Mouse (Mus musculus) liver, embryonic 12.5 days (tissue): ENCODE measurements at regions not wholly inside any gene's neighbourhood (a gene's known extent, or its start where the extent isn't known, plus 50 kb on each side); places are given as distances from the start of the nearest gene placed in this dataset.

ENCODE experiments used
- ATAC-seq: fragments of 200-750 bp; cut with Nextera tagmentation; 2 replicates; pipeline ENCODE4 v1.8.0; 2017; ENCODE audit warnings: moderate number of reproducible peaks, mild to moderate bottlenecking, moderate library complexity
- H3K27ac ChIP-seq: fragments of 300-500 bp; sonication (generic); 2 replicates; pipeline ENCODE4 v1.5.1; 2016; ENCODE audit warnings: mild to moderate bottlenecking
- H3K27me3 ChIP-seq: fragments of 300-500 bp; sonication (generic); replicated peaks from 2 replicates; pipeline ENCODE4 v1.6.1; 2016; ENCODE audit warnings: mild to moderate bottlenecking, moderate library complexity
- H3K36me3 ChIP-seq: fragments of 300-500 bp; sonication (generic); 2 replicates; pipeline ENCODE4 v1.6.1; 2016; ENCODE audit warnings: mild to moderate bottlenecking, moderate library complexity
- H3K4me1 ChIP-seq: fragments of 300-500 bp; sonication (generic); 2 replicates; pipeline ENCODE4 v1.6.1; 2016
- H3K4me2 ChIP-seq: fragments of 300-500 bp; sonication (generic); 2 replicates; pipeline ENCODE4 v1.6.1; 2016; ENCODE audit warnings: mild to moderate bottlenecking, moderate library complexity
- H3K4me3 ChIP-seq: fragments of 300-500 bp; sonication (generic); 2 replicates; pipeline ENCODE4 v1.5.1; 2016; ENCODE audit warnings: mild to moderate bottlenecking, moderate library complexity
- H3K9ac ChIP-seq: fragments of 300-500 bp; sonication (generic); 2 replicates; pipeline ENCODE4 v1.6.1; 2016; ENCODE audit warnings: mild to moderate bottlenecking, moderate library complexity
- H3K9me3 ChIP-seq: fragments of 300-500 bp; sonication (generic); replicated peaks from 2 replicates; pipeline ENCODE4 v1.6.1; 2016; ENCODE audit warnings: mild to moderate bottlenecking, moderate library complexity
- WGBS: fragments of 180-500 bp; shearing (Covaris S2); methylation state at CpG from one replicate; pipeline ENCODE4 v1.1.7; 2016; ENCODE audit not compliant: insufficient replicate concordance; 5-methylcytosine and 5-hydroxymethylcytosine counted together

GRCm38 (mm10) chr2:114796630-114797290 lies 142.0 kb upstream of the Dph6 start:
- Histone ChIP-seq H3K9me3 (no peaks in the 10 kb centered on the region), H3K36me3 (no peaks in the 10 kb centered on the region), H3K4me3 (no peak overlapping the region), H3K27me3 (no peaks in the 10 kb centered on the region), H3K9ac (no peak overlapping the region), H3K27ac (no peak overlapping the region), H3K4me1 (no peaks in the 10 kb centered on the region), H3K4me2 (no peak overlapping the region)
- 74% methylated on average over 6 of the region's 6 CpGs for WGBS
- ATAC-seq = no peak

GRCm38 (mm10) chr2:114797291-114797650 lies 142.5 kb upstream of the Dph6 start:
- Histone ChIP-seq H3K4me2 (no peak overlapping the region), H3K36me3 (no peaks in the 10 kb centered on the region), H3K27me3 (no peaks in the 10 kb centered on the region), H3K9me3 (no peaks in the 10 kb centered on the region), H3K4me1 (no peaks in the 10 kb centered on the region), H3K4me3 (no peak overlapping the region), H3K27ac (no peak overlapping the region), H3K9ac (no peak overlapping the region)
- WGBS = 8% methylated on average over 1 of the region's 1 CpGs
- ATAC-seq = no peak

DNA sequence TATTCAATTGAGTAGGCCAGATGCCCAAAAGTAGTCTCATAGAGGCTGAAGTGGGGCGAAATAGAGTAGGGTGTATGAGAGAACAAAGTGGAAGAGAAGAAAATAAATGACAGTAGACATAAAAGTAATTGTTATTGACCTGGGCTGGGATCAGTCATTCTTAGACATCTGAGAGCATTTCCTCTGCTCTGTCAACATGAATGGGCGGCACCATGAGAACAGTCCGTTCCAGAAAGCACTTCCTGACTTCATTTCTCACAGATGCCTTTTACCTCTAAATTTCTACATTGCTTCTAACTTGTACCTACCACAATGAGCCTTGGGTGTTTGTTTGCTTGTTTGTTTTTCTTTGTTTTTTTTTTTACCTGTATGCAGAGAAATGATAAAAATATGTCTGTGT lies 148.5 kb upstream of the Dph6 start:
- WGBS = 61% methylated on average over 3 of the region's 3 CpGs

GRCm38 (mm10) chr2:114803928-114804327 lies 149.2 kb upstream of the Dph6 start:
- H3K36me3 ChIP-seq = no peaks in the 10 kb centered on the region
- H3K9me3 ChIP-seq = no peaks in the 10 kb centered on the region
- H3K4me1 ChIP-seq = no peaks in the 10 kb centered on the region
- no peak for ATAC-seq
- H3K4me3 ChIP-seq = no peak overlapping the region
- no peak overlapping the region for H3K4me2 ChIP-seq
- H3K9ac ChIP-seq = no peak overlapping the region
- no peaks in the 10 kb centered on the region for H3K27me3 ChIP-seq
- H3K27ac ChIP-seq = no peak overlapping the region
- WGBS = 32% methylated on average over 3 of the region's 3 CpGs

More for the DNA sequence above, 148.5 kb upstream of the Dph6 start:
- Histone ChIP-seq H3K9ac (no peak overlapping the region), H3K27me3 (no peaks in the 10 kb centered on the region), H3K4me2 (no peak overlapping the region), H3K9me3 (no peaks in the 10 kb centered on the region), H3K4me3 (no peak overlapping the region), H3K36me3 (no peaks in the 10 kb centered on the region), H3K4me1 (no peaks in the 10 kb centered on the region), H3K27ac (no peak overlapping the region)
- no peak for ATAC-seq

DNA sequence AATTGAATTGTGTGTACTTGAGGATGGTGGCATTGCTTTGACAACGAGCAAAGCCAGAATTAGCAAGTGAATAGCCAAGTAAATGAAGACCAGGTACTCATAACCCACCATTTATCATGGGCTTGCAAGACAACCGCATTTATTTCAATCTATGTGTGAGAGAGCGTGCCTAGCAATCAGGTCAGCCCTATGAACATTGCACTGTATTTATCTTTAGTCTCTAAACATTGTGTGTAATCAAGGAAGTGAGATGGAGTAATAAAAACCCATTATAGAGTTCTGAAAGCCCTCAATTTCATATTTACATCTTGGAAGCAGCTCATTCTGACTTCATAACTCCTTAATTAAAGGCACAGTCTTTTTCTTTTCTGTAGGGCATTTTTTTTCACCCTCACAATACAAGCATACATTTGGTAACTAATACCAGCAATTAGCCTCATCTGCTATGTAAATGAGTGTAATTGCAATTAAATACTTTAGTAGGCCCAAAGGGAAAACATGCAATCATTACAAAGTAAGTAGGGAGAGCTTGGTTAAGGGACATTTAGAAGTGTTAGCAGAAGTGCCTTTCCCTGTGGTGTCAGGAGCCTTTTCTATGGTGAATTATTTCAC lies 150.8 kb upstream of the Dph6 start:
- no peak for ATAC-seq
- no peak overlapping the region for H3K9ac ChIP-seq
- no peaks in the 10 kb centered on the region for H3K36me3 ChIP-seq
- H3K9me3 ChIP-seq = no peaks in the 10 kb centered on the region
- H3K4me2 ChIP-seq = no peak overlapping the region
- no peak overlapping the region for H3K27ac ChIP-seq
- H3K27me3 ChIP-seq = no peaks in the 10 kb centered on the region
- WGBS = 55% methylated on average over 3 of the region's 3 CpGs
- H3K4me1 ChIP-seq = no peaks in the 10 kb centered on the region
- no peak overlapping the region for H3K4me3 ChIP-seq

DNA sequence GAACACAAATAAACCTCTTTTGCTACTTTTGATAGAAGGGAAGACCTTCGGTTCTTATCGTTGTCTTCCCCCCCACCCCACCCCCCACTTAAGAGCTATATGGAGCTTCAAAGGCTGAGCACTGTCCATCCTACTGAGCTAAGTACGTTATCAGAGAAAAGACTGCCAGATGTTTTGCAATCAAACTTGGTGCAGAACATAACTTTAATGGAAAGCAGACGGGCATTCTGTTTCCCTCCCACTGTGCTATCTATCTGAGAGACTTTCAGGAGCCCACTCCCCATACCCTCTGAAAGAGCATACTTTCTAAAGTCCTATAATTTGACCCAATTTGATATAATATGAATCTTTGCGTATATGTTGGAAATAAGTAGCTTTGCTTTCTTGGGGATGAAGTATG lies 153.3 kb upstream of the Dph6 start:
- no peak overlapping the region for H3K9ac ChIP-seq
- no peaks in the 10 kb centered on the region for H3K27me3 ChIP-seq
- H3K4me3 ChIP-seq = no peak overlapping the region
- WGBS = 48% methylated on average over 5 of the region's 5 CpGs
- H3K27ac ChIP-seq = no peak overlapping the region
- H3K4me1 ChIP-seq = no peaks in the 10 kb centered on the region
- no peak overlapping the region for H3K4me2 ChIP-seq
- no peaks in the 10 kb centered on the region for H3K9me3 ChIP-seq
- no peaks in the 10 kb centered on the region for H3K36me3 ChIP-seq
- ATAC-seq = no peak

DNA sequence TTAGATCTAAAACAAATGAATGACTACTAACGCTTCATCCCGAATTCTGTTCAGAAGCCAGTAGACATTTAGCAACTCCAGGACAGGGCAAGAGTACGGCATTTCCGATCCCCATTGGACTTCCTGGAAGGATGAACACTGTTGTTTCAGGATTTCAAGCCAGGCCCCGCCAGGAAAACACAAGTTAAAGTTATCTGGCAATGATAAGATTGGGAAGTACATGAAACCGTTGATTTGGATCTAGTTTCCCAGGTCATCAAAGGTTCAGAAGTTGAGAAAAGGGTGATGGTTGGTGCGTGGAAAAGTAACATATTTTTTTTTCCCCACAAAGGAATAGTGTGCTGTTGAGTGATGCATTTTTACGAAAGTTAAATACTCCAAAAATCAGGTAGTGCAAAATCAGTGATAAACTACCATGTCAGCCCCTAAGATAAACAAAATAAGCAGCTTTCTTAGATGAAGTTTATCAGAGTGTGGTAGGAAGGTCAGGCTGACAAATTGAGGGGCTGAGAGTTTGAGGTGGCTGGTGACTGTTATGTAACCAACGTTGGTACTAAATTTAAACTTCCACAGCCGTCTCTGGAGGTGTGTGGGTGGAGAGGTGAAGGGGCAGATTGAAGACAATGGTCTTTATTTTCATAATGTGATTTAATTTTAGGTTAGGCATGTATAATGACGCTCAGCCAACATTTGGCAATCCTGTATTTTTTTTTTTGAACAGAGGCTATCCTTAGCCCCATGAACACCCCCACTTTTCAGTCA lies 157.6 kb upstream of the Dph6 start:
- no peaks in the 10 kb centered on the region for H3K36me3 ChIP-seq
- 55% methylated on average over 11 of the region's 11 CpGs for WGBS
- no peaks in the 10 kb centered on the region for H3K9me3 ChIP-seq
- no peak overlapping the region for H3K4me3 ChIP-seq
- H3K4me1 ChIP-seq = no peaks in the 10 kb centered on the region
- no peak overlapping the region for H3K9ac ChIP-seq
- no peak for ATAC-seq
- H3K4me2 ChIP-seq = no peak overlapping the region
- no peak overlapping the region for H3K27ac ChIP-seq
- no peaks in the 10 kb centered on the region for H3K27me3 ChIP-seq

DNA sequence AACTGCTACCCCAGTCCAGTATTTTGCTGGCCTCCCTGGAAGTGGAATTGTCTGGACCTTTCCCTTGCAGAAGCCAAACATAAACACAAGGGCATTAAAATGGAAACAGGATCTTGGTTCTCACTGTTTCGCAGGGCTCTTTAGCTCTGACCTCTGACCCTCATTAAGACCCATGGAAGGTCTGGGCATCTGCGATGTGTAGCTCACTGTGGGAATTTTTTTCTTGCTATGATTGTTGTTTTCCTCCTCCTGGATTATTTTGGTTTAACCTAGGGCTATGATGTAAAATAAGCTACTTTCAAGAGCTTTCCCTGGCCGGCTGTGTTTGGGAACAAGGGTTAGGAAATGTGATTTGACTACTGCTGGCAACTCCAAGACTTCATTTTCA lies 158.1 kb upstream of the Dph6 start:
- no peaks in the 10 kb centered on the region for H3K27me3 ChIP-seq
- no peak overlapping the region for H3K9ac ChIP-seq
- no peak overlapping the region for H3K27ac ChIP-seq
- WGBS = 59% methylated on average over 3 of the region's 3 CpGs
- H3K36me3 ChIP-seq = no peaks in the 10 kb centered on the region
- H3K4me1 ChIP-seq = no peaks in the 10 kb centered on the region
- no peak overlapping the region for H3K4me3 ChIP-seq
- no peak overlapping the region for H3K4me2 ChIP-seq
- no peaks in the 10 kb centered on the region for H3K9me3 ChIP-seq
- no peak for ATAC-seq

- Histone ChIP-seq H3K4me3 (no peak overlapping the region), H3K27me3 (no peaks in the 10 kb centered on the region), H3K9ac (no peak overlapping the region), H3K9me3 (no peaks in the 10 kb centered on the region), H3K4me1 (no peaks in the 10 kb centered on the region), H3K27ac (no peak overlapping the region), H3K4me2 (no peak overlapping the region), H3K36me3 (no peaks in the 10 kb centered on the region)
- no peak for ATAC-seq
- 46% methylated on average over 3 of the region's 3 CpGs for WGBS
Measured at GRCm38 (mm10) chr2:114822657-114823056, 167.9 kb upstream of the Dph6 start.

GRCm38 (mm10) chr2:114828192-114828591 lies 173.4 kb upstream of the Dph6 start:
- no peak for ATAC-seq
- no peaks in the 10 kb centered on the region for H3K9me3 ChIP-seq
- no peaks in the 10 kb centered on the region for H3K27me3 ChIP-seq
- H3K4me1 ChIP-seq = no peaks in the 10 kb centered on the region
- H3K36me3 ChIP-seq = no peaks in the 10 kb centered on the region
- H3K4me2 ChIP-seq = no peak overlapping the region
- WGBS = 66% methylated on average over 6 of the region's 6 CpGs
- H3K9ac ChIP-seq = no peak overlapping the region
- no peak overlapping the region for H3K4me3 ChIP-seq
- no peak overlapping the region for H3K27ac ChIP-seq

DNA sequence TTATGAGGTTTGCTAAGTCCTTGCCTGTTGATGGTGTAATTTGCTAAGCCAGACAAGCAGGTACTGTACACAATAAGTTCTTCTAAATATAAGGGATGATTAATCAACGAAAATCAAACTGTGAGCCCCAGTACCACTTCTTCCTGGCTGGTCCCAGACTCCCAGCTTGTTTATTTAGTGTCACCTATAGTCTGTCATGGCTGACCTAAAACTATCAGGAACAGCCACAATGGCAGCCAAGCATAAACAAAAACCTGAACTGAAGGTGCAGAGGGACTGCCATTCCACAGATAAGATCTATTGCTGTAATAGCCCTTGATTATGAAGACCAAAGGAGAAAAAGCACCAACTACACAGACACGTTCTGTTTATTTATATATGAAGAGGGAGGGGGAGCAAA lies 180.9 kb upstream of the Dph6 start:
- H3K4me2 ChIP-seq = no peak overlapping the region

GRCm38 (mm10) chr2:114843696-114844388 lies 189.1 kb upstream of the Dph6 start:
- no peak overlapping the region for H3K4me2 ChIP-seq
- no peak overlapping the region for H3K27ac ChIP-seq
- no peak overlapping the region for H3K4me3 ChIP-seq
- no peaks in the 10 kb centered on the region for H3K36me3 ChIP-seq
- ATAC-seq = no peak
- no peak overlapping the region for H3K9ac ChIP-seq
- H3K4me1 ChIP-seq = no peaks in the 10 kb centered on the region
- no peaks in the 10 kb centered on the region for H3K9me3 ChIP-seq
- no peaks in the 10 kb centered on the region for H3K27me3 ChIP-seq
- WGBS = 67% methylated on average over 9 of the region's 9 CpGs

More for the DNA sequence above, 180.9 kb upstream of the Dph6 start:
- H3K36me3 ChIP-seq = no peaks in the 10 kb centered on the region
- H3K4me3 ChIP-seq = no peak overlapping the region
- 23% methylated on average over 2 of the region's 2 CpGs for WGBS
- H3K9me3 ChIP-seq = no peaks in the 10 kb centered on the region
- no peak overlapping the region for H3K27ac ChIP-seq
- no peaks in the 10 kb centered on the region for H3K4me1 ChIP-seq
- no peak overlapping the region for H3K9ac ChIP-seq
- no peaks in the 10 kb centered on the region for H3K27me3 ChIP-seq
- ATAC-seq = no peak
